ENCODE assay signal across 13 mouse cellular contexts in the genomic region with DNA sequence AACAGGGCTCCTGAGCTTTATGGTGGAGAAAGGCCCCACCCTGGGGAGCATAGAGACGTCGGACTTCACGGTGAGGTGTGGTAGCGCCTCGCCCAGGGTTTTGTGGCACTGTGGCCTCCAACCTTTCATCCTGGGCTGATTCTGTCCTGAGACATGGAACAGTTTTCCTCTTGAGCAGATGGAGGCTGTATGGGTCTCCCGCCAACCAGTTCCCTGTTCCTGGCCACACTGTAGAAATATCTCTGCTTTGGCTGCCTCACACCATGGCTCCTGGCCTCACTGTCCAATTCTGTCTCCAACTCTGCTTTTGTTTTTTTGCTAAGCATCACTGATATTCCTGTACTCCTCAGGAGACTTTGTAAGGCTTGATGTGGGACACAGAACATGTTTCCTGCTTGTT.
"Had no signal": no experiment of that assay in that cellular context is flagged by ENCODE, and none has a peak within 500 bp of the region (broad histone marks: within the 10 kb centered on the region; RNA-seq: fewer than 3 reads in every experiment).

No protein-coding gene starts in this region.

- ATAC-seq: midbrain, embryonic 15.5 days had no signal

- DNase-seq: kidney, postnatal 25 days; layer of hippocampus, postnatal 36 days; liver, embryonic 13.5 days; lung, adult 2 months; lung, postnatal 14 days; lung, postnatal 4 days; right cerebral cortex, adult 18-20 months; right cerebral cortex, postnatal 14 days; right cerebral cortex, postnatal 4 days; thymus, adult 2 months; thymus, postnatal 14 days; thymus, postnatal 4 days had no signal
